Mouse (Mus musculus) ES-E14 (cell line): Measurements from ENCODE around the gene Tanc1. TPM values are rescaled to one million over a fixed set of nuclear protein-coding genes. Genes with fewer than 3 reads are reported as not detected.
"Not testable (repeated sequence)": the region's sequence is repeated elsewhere in the genome, so short reads cannot be mapped to it uniquely, and the experiment has no call there.

Experiments
- DNase-seq: peaks from one replicate; pipeline ENCODE4 v3.0.0-alpha.2; 2013; ENCODE audit warnings: low read depth, low spot score
- H3K27ac ChIP-seq: 2 replicates; pipeline ENCODE4 v1.5.1; 2012; ENCODE audit warnings: low read depth, mild to moderate bottlenecking, low read length, moderate library complexity, mixed read lengths; ENCODE audit not compliant: poor library complexity, insufficient read depth, severe bottlenecking
- H3K36me3 ChIP-seq: 2 replicates; pipeline ENCODE4 v1.6.1; 2012; ENCODE audit warnings: mild to moderate bottlenecking, low read length, moderate library complexity, mixed read lengths; ENCODE audit not compliant: control insufficient read depth, poor library complexity, insufficient read depth, severe bottlenecking
- H3K4me1 ChIP-seq, 2 experiments: fragments of 150-350 bp in 1 of 2; sonication (generic) in 1 of 2; 2 replicates each; pipeline ENCODE4 v1.6.1; 2012; ENCODE audit warnings: low read length in 2 of 2, mild to moderate bottlenecking in 1 of 2, mixed read lengths in 1 of 2; ENCODE audit not compliant: control insufficient read depth in 2 of 2, insufficient read depth in 2 of 2, poor library complexity in 1 of 2
- H3K4me3 ChIP-seq, 2 experiments: fragments of 150-350 bp in 1 of 2; sonication (generic) in 1 of 2; 2 replicates each; pipeline ENCODE4 v1.5.1; 2012; ENCODE audit warnings: low read length in 2 of 2, low read depth in 1 of 2, mild to moderate bottlenecking in 1 of 2, mixed read lengths in 1 of 2; ENCODE audit not compliant: insufficient read depth in 1 of 2, poor library complexity in 1 of 2, severe bottlenecking in 1 of 2
- H3K9ac ChIP-seq: 2 replicates; pipeline ENCODE4 v1.6.1; 2012; ENCODE audit warnings: low read depth, mild to moderate bottlenecking, low read length, mixed read lengths; ENCODE audit not compliant: poor library complexity, insufficient read depth, severe bottlenecking
- H3K9me3 ChIP-seq: fragments of 150-350 bp; sonication (generic); 2 replicates; pipeline ENCODE4 v1.6.1; 2012; ENCODE audit warnings: low read depth, mild to moderate bottlenecking, low read length; ENCODE audit not compliant: control insufficient read depth, insufficient read depth
- CHD2 ChIP-seq: IDR thresholded peaks from 2 replicates; pipeline ENCODE4 v1.6.1; 2014; ENCODE audit warnings: mild to moderate bottlenecking, low read depth, low read length, inconsistent platforms
- HCFC1 ChIP-seq: IDR thresholded peaks from 2 replicates; pipeline ENCODE4 v1.6.1; 2012; ENCODE audit warnings: low read length, inconsistent platforms, borderline replicate concordance; ENCODE audit not compliant: insufficient read depth
- MAFK ChIP-seq: IDR thresholded peaks from 2 replicates; pipeline ENCODE4 v1.6.1; 2014; ENCODE audit warnings: mild to moderate bottlenecking, low read depth, low read length, inconsistent platforms; ENCODE audit not compliant: insufficient read depth
- ZC3H11A ChIP-seq: IDR thresholded peaks from 2 replicates; pipeline ENCODE4 v1.6.1; 2012; ENCODE audit warnings: low read depth, mild to moderate bottlenecking, inconsistent platforms, low read length, borderline replicate concordance
- ZNF384 ChIP-seq: IDR thresholded peaks from 2 replicates; pipeline ENCODE4 v1.6.1; 2012; ENCODE audit warnings: low read depth, low read length, inconsistent platforms
- in situ Hi-C, 2 experiments: fragments of 600-800 bp; cut with MboI; formaldehyde crosslinking; loops; one replicate each; pipeline ENCODE4 v1.15.1; 2025; ENCODE audit warnings: low sequenced_read_pairs in 2 of 2, inconsistent platforms in 1 of 2; ENCODE audit not compliant: unreplicated experiment in 2 of 2
- total RNA-seq: library from RNA; depleted of rRNA; stranded (reverse); fragments of 300-350 nt; gene quantifications from 2 replicates; pipeline ENCODE4 v1.2.3, GENCODE M21; 2012; rRNA removed

The Tanc1 gene
- 28.2 and 39.5 TPM in 2 replicates for total RNA-seq

DNA sequence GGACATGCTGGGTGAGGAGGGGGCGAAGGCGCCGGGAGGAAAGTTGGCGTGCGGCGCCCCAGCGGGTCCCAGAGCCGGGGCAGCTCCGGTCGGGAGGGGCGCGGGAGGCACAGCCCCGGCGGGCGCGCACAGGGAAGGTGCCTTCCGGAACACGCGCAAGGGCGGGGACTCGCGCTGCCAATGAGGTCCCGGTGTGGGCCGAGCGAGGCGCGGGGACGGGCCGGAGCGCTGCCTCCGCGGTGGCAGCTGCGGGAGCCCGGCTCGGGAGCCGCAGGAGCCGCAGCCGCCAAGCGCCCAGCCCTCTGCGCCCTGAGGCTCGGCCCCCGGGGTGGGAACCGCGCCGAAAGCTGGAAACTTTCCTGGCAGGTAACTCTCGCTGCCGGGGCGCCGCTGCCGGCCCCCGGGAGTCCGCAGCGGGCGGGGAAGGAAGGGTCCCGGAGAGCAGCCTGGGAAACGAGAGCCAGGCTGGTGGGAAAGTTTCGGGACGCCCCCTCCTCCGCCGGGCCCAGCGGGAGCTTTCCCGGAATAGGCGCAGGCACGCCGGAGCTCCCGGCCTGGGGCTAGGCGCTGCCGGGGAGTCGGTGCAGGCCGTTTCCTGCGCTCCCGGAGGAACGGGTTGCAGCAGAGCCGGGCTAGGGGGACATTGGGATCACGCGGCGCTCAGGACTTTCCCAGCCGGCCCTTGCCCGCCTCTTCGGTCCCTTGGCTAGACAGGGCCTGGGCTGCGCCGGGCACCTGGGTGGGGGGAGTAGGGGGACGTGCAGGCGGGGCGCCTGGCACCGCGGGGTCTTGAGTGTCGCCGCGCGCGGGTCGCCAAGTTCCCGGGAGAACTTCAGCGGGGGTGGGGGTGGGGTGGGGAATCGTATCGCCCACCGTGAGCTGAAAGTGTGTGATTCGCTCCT, at the start of gene Tanc1:
Gene Tanc1 (plus strand): TSS at position 212 of the 902 bp plus-strand sequence.
- H3K36me3 ChIP-seq, result no peaks in the 10 kb centered on the region
- H3K9ac ChIP-seq, result peak within 1 kb of the TSS; percentile 94
- TF ChIP-seq MAFK (no peak), HCFC1 (peak; percentile 39; the same call in 1 of the 2 replicates), CHD2 (no peak), ZC3H11A (no peak), ZNF384 (no peak)
- peak within 1 kb of the TSS; percentile 81 for H3K27ac ChIP-seq
- H3K4me1 ChIP-seq, result peaks cover 9 to 12% of the 10 kb centered on the region in 2 experiments
- no peaks in the 10 kb centered on the region for H3K9me3 ChIP-seq
- DNase-seq, result peak; percentile 69
- peak within 1 kb of the TSS; percentile 93 for H3K4me3 ChIP-seq
- in situ Hi-C loops, result no loop called here

DNA sequence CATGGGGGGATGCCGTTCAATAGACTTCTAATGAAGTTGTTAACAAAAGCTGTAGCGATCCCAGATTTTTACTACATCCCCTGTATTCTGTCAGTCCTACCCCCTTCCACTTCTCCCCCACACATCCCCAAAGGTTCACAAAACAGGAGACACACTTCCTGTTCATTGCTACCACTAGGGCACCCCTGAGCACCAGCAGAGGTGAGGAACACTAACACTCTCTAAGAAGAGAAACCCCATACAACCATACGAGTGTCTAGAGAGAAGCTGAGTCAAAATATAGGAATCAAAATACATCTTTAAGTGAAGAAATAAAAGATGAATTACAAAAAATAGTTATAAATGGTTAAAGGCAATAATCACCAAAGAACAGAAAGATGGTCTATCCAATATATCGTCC, 49.6 kb upstream of the Tanc1 start:
- no peak overlapping the region for H3K27ac ChIP-seq
- in situ Hi-C loops, result no loop called here

GRCm38 (mm10) chr2:59562696-59563095, 49.1 kb upstream of the Tanc1 start:
- Histone ChIP-seq H3K4me3 (no peak overlapping the region), H3K4me1 (no peaks in the 10 kb centered on the region), H3K9ac (no peak overlapping the region), H3K27ac (no peak overlapping the region), H3K36me3 (no peaks in the 10 kb centered on the region), H3K9me3 (no peaks in the 10 kb centered on the region)
- TF ChIP-seq MAFK (no peak), HCFC1 (no peak), ZC3H11A (no peak), ZNF384 (no peak), CHD2 (no peak)
- in situ Hi-C loops, result no loop called here
- no peak for DNase-seq

More for the DNA sequence above, 49.6 kb upstream of the Tanc1 start:
- no peak for DNase-seq
- Histone ChIP-seq H3K4me3 (no peak overlapping the region), H3K9ac (no peak overlapping the region), H3K36me3 (no peaks in the 10 kb centered on the region), H3K4me1 (no peaks in the 10 kb centered on the region), H3K9me3 (no peaks in the 10 kb centered on the region)
- TF ChIP-seq MAFK (no peak), ZNF384 (no peak), HCFC1 (no peak), CHD2 (no peak), ZC3H11A (no peak)

- in situ Hi-C loops, H3K9me3 ChIP-seq, H3K9ac ChIP-seq, H3K4me3 ChIP-seq, H3K36me3 ChIP-seq, H3K4me1 ChIP-seq, DNase-seq, H3K27ac ChIP-seq: not testable (repeated sequence)
Observed at GRCm38 (mm10) chr2:59564029-59564611, 47.7 kb upstream of the Tanc1 start.
